Mouse (Mus musculus) ES-E14 (cell line): ENCODE results near the gene Hint1.

ENCODE experiments used
- HCFC1 ChIP-seq: IDR thresholded peaks from 2 replicates; pipeline ENCODE4 v1.6.1; 2012; ENCODE audit warnings: low read length, inconsistent platforms, borderline replicate concordance; ENCODE audit not compliant: insufficient read depth
- ZC3H11A ChIP-seq: IDR thresholded peaks from 2 replicates; pipeline ENCODE4 v1.6.1; 2012; ENCODE audit warnings: low read depth, mild to moderate bottlenecking, inconsistent platforms, low read length, borderline replicate concordance
- ZNF384 ChIP-seq: IDR thresholded peaks from 2 replicates; pipeline ENCODE4 v1.6.1; 2012; ENCODE audit warnings: low read depth, low read length, inconsistent platforms

DNA sequence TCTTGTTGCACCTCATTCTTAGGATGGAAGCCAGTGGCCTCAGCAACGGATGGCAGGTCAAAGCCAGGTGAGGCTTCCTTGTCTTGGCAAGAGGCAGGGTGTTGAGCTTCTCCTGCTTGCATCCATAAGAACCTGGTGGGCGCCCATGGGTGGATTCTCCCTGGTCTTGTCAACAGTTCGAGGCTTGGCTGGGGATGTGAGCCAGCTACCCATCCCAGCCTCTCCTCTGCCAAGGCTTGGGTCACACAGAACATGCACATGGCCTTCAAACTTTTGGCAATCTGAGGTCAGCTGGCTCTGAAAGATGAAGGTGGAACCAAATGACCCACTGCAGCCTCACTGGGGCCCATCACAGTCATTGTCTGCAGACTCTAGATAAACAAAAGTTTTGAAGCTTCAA lies 45.0 kb downstream of the Hint1 start:
- TF ChIP-seq ZC3H11A, result no peak
- no peak for TF ChIP-seq HCFC1
- TF ChIP-seq ZNF384, result no peak
